Mouse (Mus musculus): ENCODE measurements at regions not wholly inside any gene's neighbourhood (a gene's known extent, or its start where the extent isn't known, plus 50 kb on each side); places are given as distances from the start of the nearest gene placed in this dataset.

DNA sequence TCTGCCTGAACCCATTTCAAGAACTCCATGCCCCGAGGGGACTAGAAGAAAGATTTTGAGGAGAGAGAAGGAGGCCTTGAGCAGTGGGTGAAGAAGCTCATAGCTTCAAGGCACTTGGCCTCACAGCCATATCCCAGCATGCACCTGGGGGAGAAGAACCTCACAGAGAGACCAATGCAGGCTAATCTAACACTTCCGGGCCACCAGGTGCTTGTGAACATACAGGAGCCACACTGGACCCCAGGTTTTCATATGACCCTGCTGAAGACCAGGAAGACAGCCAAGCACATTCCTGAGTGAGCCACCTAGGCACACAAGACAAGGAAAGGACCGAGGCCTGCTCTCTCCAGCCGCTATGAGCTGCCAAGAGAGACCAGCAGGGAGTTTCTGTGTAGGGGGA lies 61.6 kb downstream of the Sik1 start:
- no peak for ATAC-seq (ENCODE audit: extremely low read depth, insufficient number of reproducible peaks, low FRiP score, low TSS enrichment)

More for the DNA sequence above, 61.6 kb downstream of the Sik1 start:
- Histone ChIP-seq H3K27me3 (replicated peaks) (peaks cover 17% of the 10 kb centered on the region; the same call in 1 of the 2 replicates), H3K9me3 (no peaks in the 10 kb centered on the region), H3K4me2 (no peak overlapping the region), H3K9ac (no peak overlapping the region), H3K36me3 (no peaks in the 10 kb centered on the region), H3K27ac (replicated peaks) (no peak overlapping the region), H3K4me1 (peaks cover 49% of the 10 kb centered on the region), H3K4me3 (no peak overlapping the region)
- 56% methylated on average over 4 of the region's 4 CpGs for WGBS
